Mouse (Mus musculus) heart, adult 2 months (tissue): Measurements from ENCODE around the gene Lrrc58. TPM values are rescaled to one million over a fixed set of nuclear protein-coding genes. Genes with fewer than 3 reads are reported as not detected.
A peak's percentile ranks its signal among the peaks of the same experiment; 100 is the strongest.

Source experiments
- DNase-seq, 2 experiments: peaks; one replicate each; pipeline ENCODE4 v3.0.0; 2021
- H3K27ac ChIP-seq: fragments of 200-600 bp; 2 replicates; pipeline ENCODE4 v1.8.1; 2022
- H3K27me3 ChIP-seq: fragments of 200-500 bp; 2 replicates; pipeline ENCODE4 v1.6.1; 2012; ENCODE audit warnings: mild to moderate bottlenecking, low read length, inconsistent platforms, mixed read lengths; ENCODE audit not compliant: control insufficient read depth, insufficient read depth
- H3K36me3 ChIP-seq: fragments of 200-500 bp; 2 replicates; pipeline ENCODE4 v1.6.1; 2012; ENCODE audit warnings: low read length, inconsistent platforms; ENCODE audit not compliant: control insufficient read depth, insufficient read depth
- H3K4me1 ChIP-seq: fragments of 200-500 bp; 2 replicates; pipeline ENCODE4 v1.6.1; 2011; ENCODE audit warnings: low read length; ENCODE audit not compliant: control insufficient read depth, insufficient read depth
- H3K4me3 ChIP-seq: fragments of 200-600 bp; 2 replicates; pipeline ENCODE4 v1.8.1; 2022
- H3K79me2 ChIP-seq: fragments of 200-500 bp; replicated peaks from 2 replicates; pipeline ENCODE4 v1.6.1; 2012; ENCODE audit warnings: mild to moderate bottlenecking, inconsistent platforms, low read length, moderate library complexity, mixed read lengths; ENCODE audit not compliant: control insufficient read depth, insufficient read depth
- H3K9ac ChIP-seq: fragments of 200-500 bp; 2 replicates; pipeline ENCODE4 v1.6.1; 2012; ENCODE audit warnings: low read depth, mild to moderate bottlenecking, control low read depth, inconsistent platforms, low read length, mixed read lengths
- CTCF ChIP-seq: fragments of 200-600 bp; IDR thresholded peaks from 2 replicates; pipeline ENCODE4 v1.8.1; 2022; ENCODE audit warnings: antibody characterized with exemption, mild to moderate bottlenecking, moderate library complexity
- EP300 ChIP-seq: fragments of 200-500 bp; IDR thresholded peaks from 2 replicates; pipeline ENCODE4 v1.6.1; 2011; ENCODE audit warnings: low read depth, low read length, control low read depth; ENCODE audit not compliant: insufficient read depth
- POLR2A ChIP-seq: fragments of 200-500 bp; IDR thresholded peaks from 2 replicates; pipeline ENCODE4 v1.6.1; 2011; ENCODE audit warnings: mild to moderate bottlenecking, low read depth, low read length, control low read depth; ENCODE audit not compliant: insufficient read depth
- WGBS: fragments of 180-500 bp; shearing (Covaris S2); methylation state at CpG from one replicate; pipeline ENCODE4 v1.1.7; 2018; 5-methylcytosine and 5-hydroxymethylcytosine counted together
- intact Hi-C: fragments of 180-260 bp; cut with DNase I; formaldehyde crosslinking; loops from one replicate; pipeline ENCODE4 v1.15.1; 2025
- polyA plus RNA-seq: library from polyadenylated mRNA; depleted of rRNA; stranded (reverse); fragments of >200 nt; gene quantifications from 2 replicates; pipeline ENCODE4 v1.2.3, GENCODE M21; 2012
- total RNA-seq, 2 experiments: library from RNA; stranded (reverse); gene quantifications; 2 replicates each; pipeline ENCODE4 v1.2.3; 2021

The Lrrc58 gene
- total and polyA plus RNA-seq, 3 experiments = 11.8 to 83.5 (median 64.4) TPM

GRCm38 (mm10) chr16:37871112-37871715 is 3.0 kb downstream of the Lrrc58 start:
- peak; percentile 87 for TF ChIP-seq EP300
- no peak for TF ChIP-seq POLR2A
- WGBS = 34% methylated on average over 4 of the region's 4 CpGs
- peak; percentile 43 to 67 for DNase-seq
- Histone ChIP-seq H3K27ac (peak overlapping the region; percentile 98), H3K27me3 (no peaks in the 10 kb centered on the region), H3K9ac (no peak overlapping the region), H3K36me3 (peaks cover 33% of the 10 kb centered on the region), H3K79me2 (peaks cover 9% of the 10 kb centered on the region), H3K4me3 (peak overlapping the region; percentile 14; the same call in 1 of the 2 replicates), H3K4me1 (peaks cover 22% of the 10 kb centered on the region)
- intact Hi-C loops = no loop called here

DNA sequence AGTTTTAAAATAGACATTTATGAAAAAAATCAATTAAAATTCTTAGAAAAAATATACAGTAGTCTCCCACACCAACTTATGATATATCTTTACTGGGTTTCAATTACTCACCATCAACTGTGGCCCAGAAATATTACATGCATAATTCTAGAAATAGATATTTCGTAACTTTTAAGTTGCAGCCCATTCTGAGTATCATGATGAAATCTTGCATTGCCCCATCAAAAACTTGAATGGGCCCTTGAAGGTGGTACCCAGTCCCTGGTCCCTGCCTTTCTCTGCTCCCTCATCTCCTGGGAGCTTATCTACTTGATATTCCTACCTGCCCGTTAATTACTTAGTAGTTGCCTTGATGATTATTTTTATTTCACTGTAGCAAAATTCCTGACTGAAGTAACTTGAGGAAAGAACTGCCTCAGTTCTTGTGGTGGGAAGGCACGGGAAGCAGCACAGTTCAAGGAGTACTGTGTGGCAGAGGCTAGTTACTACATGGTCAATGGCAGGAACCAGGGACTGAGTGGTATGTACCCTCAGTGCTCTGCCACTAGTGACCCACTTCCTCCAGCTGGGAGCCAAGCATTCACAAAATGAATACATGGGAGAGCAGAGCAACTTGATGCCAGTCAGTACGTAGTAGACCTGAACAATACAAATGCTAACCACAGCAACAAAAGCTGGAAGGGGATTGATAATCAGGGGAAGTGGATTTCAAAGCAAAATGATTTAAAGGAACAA is 6.5 kb downstream of the Lrrc58 start:
- H3K27me3 ChIP-seq = no peaks in the 10 kb centered on the region
- H3K36me3 ChIP-seq = peaks cover 50% of the 10 kb centered on the region
- H3K4me3 ChIP-seq = no peak overlapping the region
- no peak for DNase-seq
- no peak for TF ChIP-seq POLR2A
- TF ChIP-seq EP300 = no peak
- TF ChIP-seq CTCF = no peak
- H3K9ac ChIP-seq = no peak overlapping the region
- WGBS = 49% methylated on average over 4 of the region's 4 CpGs
- intact Hi-C loops = no loop called here
- peaks cover 26% of the 10 kb centered on the region for H3K4me1 ChIP-seq
- no peak overlapping the region for H3K27ac ChIP-seq
- peaks cover 19% of the 10 kb centered on the region for H3K79me2 ChIP-seq

GRCm38 (mm10) chr16:37877406-37877805 is 9.2 kb downstream of the Lrrc58 start:
- WGBS = 98% methylated on average over 3 of the region's 3 CpGs
- Histone ChIP-seq H3K36me3 (peaks cover 38% of the 10 kb centered on the region), H3K79me2 (peaks cover 15% of the 10 kb centered on the region), H3K4me1 (peaks cover 12% of the 10 kb centered on the region), H3K4me3 (no peak overlapping the region), H3K9ac (no peak overlapping the region), H3K27me3 (no peaks in the 10 kb centered on the region), H3K27ac (no peak overlapping the region)
- intact Hi-C loops = no loop called here
- DNase-seq = no peak
- no peak for TF ChIP-seq CTCF
- no peak for TF ChIP-seq POLR2A
- no peak for TF ChIP-seq EP300

DNA sequence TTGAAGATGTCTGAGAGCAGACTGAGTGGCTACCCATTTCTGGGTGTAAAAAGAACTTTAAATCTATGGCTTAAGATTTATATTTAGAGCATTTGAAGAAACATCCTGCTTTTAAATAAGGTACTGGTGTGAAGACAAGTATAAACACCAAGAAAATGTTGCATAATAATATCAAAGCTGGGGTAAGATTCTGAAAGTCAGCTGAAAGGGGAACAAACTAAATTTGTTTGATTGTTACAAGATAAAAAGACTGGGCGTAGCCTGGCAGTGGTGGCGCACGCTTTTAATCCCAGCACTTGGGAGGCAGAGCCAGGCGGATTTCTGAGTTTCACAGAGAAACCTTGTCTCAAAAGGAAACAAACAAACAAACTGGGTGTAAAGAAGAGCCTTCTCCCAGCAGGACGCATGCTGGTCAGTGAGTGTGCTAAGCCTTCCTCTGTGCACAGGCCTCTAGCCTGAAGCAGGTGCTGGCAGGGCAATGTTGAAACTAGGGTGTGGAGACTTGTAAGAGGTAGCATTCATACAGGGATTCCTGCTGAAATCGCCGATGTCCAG is 10.8 kb downstream of the Lrrc58 start:
- Histone ChIP-seq H3K27me3 (no peaks in the 10 kb centered on the region), H3K27ac (no peak overlapping the region), H3K79me2 (peaks cover 10% of the 10 kb centered on the region), H3K9ac (no peak overlapping the region), H3K4me1 (peaks cover 8% of the 10 kb centered on the region), H3K4me3 (no peak overlapping the region), H3K36me3 (peaks cover 31% of the 10 kb centered on the region)
- intact Hi-C loops = no loop called here
- TF ChIP-seq CTCF (no peak), EP300 (no peak), POLR2A (no peak)
- 86% methylated on average over 7 of the region's 7 CpGs for WGBS
- no peak for DNase-seq

DNA sequence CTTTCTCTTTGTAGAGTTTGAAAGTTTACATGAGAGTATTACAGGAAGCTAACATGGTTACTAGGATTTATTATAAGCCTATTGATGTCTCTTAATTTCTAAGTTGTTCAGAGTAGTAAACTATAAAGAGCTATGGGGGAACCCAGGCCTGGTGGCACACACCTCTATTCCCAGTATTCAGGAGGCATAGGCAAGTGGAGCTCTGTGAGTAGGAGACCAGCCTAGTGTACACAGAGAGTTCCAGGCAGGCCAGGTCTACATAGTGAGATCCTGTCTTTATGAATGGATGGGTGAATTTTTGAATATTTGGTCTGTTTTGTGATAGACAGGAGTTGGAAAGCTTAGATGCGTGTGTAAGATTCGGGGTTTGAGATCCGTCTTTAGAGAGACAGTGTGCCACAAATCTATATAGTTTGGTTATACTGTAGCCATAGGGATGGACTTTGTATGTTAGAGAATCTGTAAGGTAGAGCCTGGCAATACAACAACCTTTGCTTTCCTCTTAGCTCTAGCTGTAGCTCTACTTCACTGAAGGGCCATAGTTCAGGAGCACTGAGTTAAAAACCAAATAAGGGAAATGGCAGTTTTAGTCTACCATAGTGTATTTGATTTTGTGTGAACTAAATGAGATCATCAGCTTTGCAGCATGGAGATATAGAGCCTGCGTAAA is 11.7 kb downstream of the Lrrc58 start:
- 91% methylated on average over 4 of the region's 4 CpGs for WGBS
- Histone ChIP-seq H3K4me1 (peaks cover 6% of the 10 kb centered on the region), H3K79me2 (peaks cover 10% of the 10 kb centered on the region), H3K27me3 (no peaks in the 10 kb centered on the region), H3K4me3 (no peak overlapping the region), H3K9ac (no peak overlapping the region), H3K27ac (no peak overlapping the region), H3K36me3 (peaks cover 31% of the 10 kb centered on the region)
- DNase-seq = no peak
- TF ChIP-seq POLR2A (no peak), EP300 (no peak), CTCF (no peak)
- intact Hi-C loops = no loop called here

- WGBS = 51% methylated on average over 2 of the region's 2 CpGs
- peaks cover 10% of the 10 kb centered on the region for H3K79me2 ChIP-seq
These were observed 13.0 kb downstream of the Lrrc58 start for GRCm38 (mm10) chr16:37881168-37881567.

More at GRCm38 (mm10) chr16:37881168-37881567, 13.0 kb downstream of the Lrrc58 start:
- Histone ChIP-seq H3K9ac (no peak overlapping the region), H3K36me3 (peaks cover 26% of the 10 kb centered on the region), H3K4me3 (no peak overlapping the region), H3K27me3 (no peaks in the 10 kb centered on the region), H3K27ac (no peak overlapping the region), H3K4me1 (peaks cover 5% of the 10 kb centered on the region)
- no peak for TF ChIP-seq CTCF
- TF ChIP-seq EP300 = no peak
- no peak for TF ChIP-seq POLR2A
- DNase-seq = no peak
- intact Hi-C loops = no loop called here
